Mouse (Mus musculus) heart, adult 2 months (tissue): ENCODE data around the gene Limk2.

Experiments
- EP300 ChIP-seq: fragments of 200-500 bp; IDR thresholded peaks from 2 replicates; pipeline ENCODE4 v1.6.1; 2011; ENCODE audit warnings: low read depth, low read length, control low read depth; ENCODE audit not compliant: insufficient read depth
- POLR2A ChIP-seq: fragments of 200-500 bp; IDR thresholded peaks from 2 replicates; pipeline ENCODE4 v1.6.1; 2011; ENCODE audit warnings: mild to moderate bottlenecking, low read depth, low read length, control low read depth; ENCODE audit not compliant: insufficient read depth

DNA sequence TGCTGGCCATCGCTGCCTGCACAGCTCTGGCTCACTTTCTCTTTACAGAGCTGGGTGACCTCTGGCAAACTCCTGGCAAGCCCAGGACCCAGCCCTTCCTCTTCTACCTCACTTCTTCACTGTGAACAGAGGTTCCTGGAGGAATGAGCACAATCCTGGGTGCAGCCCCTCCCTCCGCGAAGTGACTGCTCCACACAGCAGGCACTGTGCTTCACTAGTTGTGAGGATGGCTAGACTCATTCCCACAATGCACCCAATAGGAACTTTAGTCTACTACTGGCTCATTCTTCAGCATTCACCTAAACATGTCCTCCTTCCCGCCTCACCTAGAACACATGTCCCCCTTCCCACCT, 59.7 kb downstream of the Limk2 start:
- TF ChIP-seq EP300 (no peak), POLR2A (no peak)
